Mouse (Mus musculus) liver, embryonic 15.5 days (tissue): ENCODE data around the gene Cops3. TPM values are rescaled to one million over a fixed set of nuclear protein-coding genes. Genes with fewer than 3 reads are reported as not detected.

Experiments
- ATAC-seq: fragments of 200-750 bp; cut with Nextera tagmentation; 2 replicates; pipeline ENCODE4 v1.8.0; 2017; ENCODE audit warnings: moderate number of reproducible peaks, mild to moderate bottlenecking, moderate library complexity; ENCODE audit not compliant: insufficient read depth
- H3K27ac ChIP-seq: fragments of 300-500 bp; sonication (generic); replicated peaks from 2 replicates; pipeline ENCODE4 v1.5.1; 2015; ENCODE audit warnings: mild to moderate bottlenecking, inconsistent platforms
- H3K27me3 ChIP-seq: fragments of 300-500 bp; sonication (generic); 2 replicates; pipeline ENCODE4 v1.6.1; 2015; ENCODE audit warnings: mild to moderate bottlenecking, inconsistent platforms
- H3K36me3 ChIP-seq: fragments of 300-500 bp; sonication (generic); replicated peaks from 2 replicates; pipeline ENCODE4 v1.6.1; 2015; ENCODE audit warnings: moderate library complexity, mild to moderate bottlenecking, inconsistent platforms
- H3K4me1 ChIP-seq: fragments of 300-500 bp; sonication (generic); replicated peaks from 2 replicates; pipeline ENCODE4 v1.6.1; 2015; ENCODE audit warnings: inconsistent platforms
- H3K4me2 ChIP-seq: fragments of 300-500 bp; sonication (generic); 2 replicates; pipeline ENCODE4 v1.6.1; 2015; ENCODE audit warnings: moderate library complexity, mild to moderate bottlenecking, inconsistent platforms
- H3K4me3 ChIP-seq: fragments of 300-500 bp; sonication (generic); replicated peaks from 2 replicates; pipeline ENCODE4 v1.5.1; 2015; ENCODE audit warnings: mild to moderate bottlenecking, inconsistent platforms
- H3K9ac ChIP-seq: fragments of 300-500 bp; sonication (generic); 2 replicates; pipeline ENCODE4 v1.6.1; 2015; ENCODE audit warnings: moderate library complexity, mild to moderate bottlenecking, inconsistent platforms
- H3K9me3 ChIP-seq: fragments of 300-500 bp; sonication (generic); replicated peaks from 2 replicates; pipeline ENCODE4 v1.6.1; 2016; ENCODE audit warnings: inconsistent platforms
- WGBS: fragments of 180-500 bp; shearing (Covaris S2); methylation state at CpG from one replicate; pipeline ENCODE4 v1.1.7; 2015; ENCODE audit warnings: mixed read lengths; ENCODE audit not compliant: insufficient replicate concordance; 5-methylcytosine and 5-hydroxymethylcytosine counted together
- polyA plus RNA-seq: library from polyadenylated mRNA; unstranded; fragments of >200 nt; fragmentation: Nextera tagmentation; extraction: Ambion mirVana; gene quantifications from 2 replicates; pipeline ENCODE4 v1.2.1, GENCODE M21; 2015

Cops3 gene
- polyA plus RNA-seq: 86.6 and 89.6 TPM in 2 replicates

DNA sequence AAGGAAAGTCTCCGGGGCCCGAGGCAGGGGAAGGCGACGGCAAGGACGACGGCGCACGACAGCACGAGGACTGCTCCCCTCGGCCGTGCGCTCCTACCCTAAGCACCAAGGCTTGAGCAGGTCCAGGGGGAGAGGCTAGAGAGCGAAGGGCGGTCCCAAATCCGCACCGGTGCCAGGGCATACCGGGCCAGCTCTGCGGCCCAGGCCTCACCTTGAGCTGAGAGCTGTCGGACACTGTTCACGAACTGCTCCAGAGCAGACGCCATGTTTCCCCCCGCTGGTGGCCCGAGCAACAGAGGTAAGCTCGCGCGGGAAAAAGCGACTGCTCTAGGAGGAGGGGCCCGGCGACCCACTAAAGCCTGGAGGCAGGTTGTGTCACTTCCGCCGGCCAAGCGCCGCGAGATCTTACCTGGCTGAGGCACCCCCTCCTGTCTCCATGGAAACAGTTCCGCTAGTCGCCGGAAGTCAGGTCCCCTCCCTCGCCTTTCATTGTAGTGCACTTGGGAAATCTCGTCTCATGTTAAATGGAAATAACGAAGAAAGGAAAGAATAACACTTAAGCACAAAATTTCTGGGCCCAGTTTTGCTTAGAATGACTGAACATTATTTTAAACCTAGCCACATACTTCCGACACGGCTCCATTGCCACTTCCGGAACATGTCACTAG is at the start of gene Cops3:
Gene Cops3 (minus strand): TSS at position 380 of the 668 bp plus-strand sequence.
- H3K4me1 ChIP-seq: peaks cover 31% of the 10 kb centered on the region
- peak within 1 kb of the TSS; percentile 95 for H3K4me3 ChIP-seq
- under 1% methylated on average over 43 of the region's 43 CpGs for WGBS
- peak within 1 kb of the TSS; percentile 90 for H3K9ac ChIP-seq
- peak within 1 kb of the TSS; percentile 93 for H3K27ac ChIP-seq
- H3K4me2 ChIP-seq: peak within 1 kb of the TSS; percentile 67
- ATAC-seq: peak; percentile 92
- H3K36me3 ChIP-seq: peaks cover 21% of the 10 kb centered on the region
- no peaks in the 10 kb centered on the region for H3K9me3 ChIP-seq
- H3K27me3 ChIP-seq: no peaks in the 10 kb centered on the region

DNA sequence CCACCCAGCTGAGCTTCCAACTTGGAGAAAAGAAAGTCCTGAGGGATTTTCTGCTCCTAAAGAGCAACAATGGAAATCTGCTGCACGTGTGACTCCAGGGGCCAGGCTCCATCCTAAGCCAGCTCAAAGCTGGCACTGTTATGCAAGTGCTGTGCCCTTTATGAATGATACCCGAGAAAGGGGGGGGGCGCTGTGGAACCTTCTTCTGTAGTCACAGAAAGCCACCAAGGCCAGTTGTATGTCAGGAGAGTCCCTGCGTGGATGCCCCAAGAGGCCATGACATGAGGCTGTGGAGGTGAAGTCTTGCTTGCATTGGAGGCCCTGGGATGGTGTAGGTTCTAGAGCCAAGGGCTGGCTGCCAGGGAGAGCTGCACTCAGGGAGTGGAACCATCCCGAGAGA is 48.5 kb upstream of the Cops3 start:
- peaks cover 19% of the 10 kb centered on the region for H3K4me1 ChIP-seq
- H3K27me3 ChIP-seq: peaks cover 4% of the 10 kb centered on the region; the same call in 1 of the 2 replicates
- ATAC-seq: no peak
- H3K4me2 ChIP-seq: no peak overlapping the region
- H3K36me3 ChIP-seq: no peaks in the 10 kb centered on the region
- WGBS: 70% methylated on average over 5 of the region's 5 CpGs
- no peaks in the 10 kb centered on the region for H3K9me3 ChIP-seq
- no peak overlapping the region for H3K27ac ChIP-seq
- H3K4me3 ChIP-seq: no peak overlapping the region
- H3K9ac ChIP-seq: no peak overlapping the region

DNA sequence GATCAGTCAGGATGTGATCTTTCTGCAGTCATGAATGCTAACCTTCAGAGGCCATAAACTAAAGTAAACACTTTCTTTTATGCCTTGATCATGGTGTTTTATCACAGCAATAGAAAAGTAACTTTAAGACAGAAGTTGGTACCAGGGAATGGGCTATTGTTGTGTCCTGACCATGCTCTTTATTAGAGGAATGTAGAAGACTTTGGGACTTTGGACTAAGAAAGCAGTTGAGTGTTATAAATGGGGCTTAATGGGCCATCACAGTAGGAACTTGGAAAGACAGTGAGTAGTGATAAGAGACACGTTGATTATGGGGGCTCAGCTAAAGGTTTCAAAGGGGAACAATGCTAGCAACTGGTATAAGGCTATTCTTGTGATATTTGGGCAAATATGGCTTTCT is 47.3 kb upstream of the Cops3 start:
- H3K4me1 ChIP-seq: peaks cover 19% of the 10 kb centered on the region
- H3K9ac ChIP-seq: no peak overlapping the region
- no peak for ATAC-seq
- H3K4me2 ChIP-seq: no peak overlapping the region
- H3K4me3 ChIP-seq: no peak overlapping the region
- 36% methylated on average over 1 of the region's 1 CpGs for WGBS
- no peaks in the 10 kb centered on the region for H3K9me3 ChIP-seq
- H3K27ac ChIP-seq: no peak overlapping the region
- peaks cover 4% of the 10 kb centered on the region; the same call in 1 of the 2 replicates for H3K27me3 ChIP-seq
- no peaks in the 10 kb centered on the region for H3K36me3 ChIP-seq

GRCm38 (mm10) chr11:59885217-59885986 is 45.8 kb upstream of the Cops3 start:
- peaks cover 4% of the 10 kb centered on the region; the same call in 1 of the 2 replicates for H3K27me3 ChIP-seq
- no peak overlapping the region for H3K4me3 ChIP-seq
- H3K4me2 ChIP-seq: peak overlapping the region; percentile 30; the same call in 1 of the 2 replicates
- H3K4me1 ChIP-seq: peaks cover 19% of the 10 kb centered on the region
- ATAC-seq: peak; percentile 49
- WGBS: 19% methylated on average over 17 of the region's 17 CpGs
- H3K27ac ChIP-seq: peak overlapping the region; percentile 48
- no peaks in the 10 kb centered on the region for H3K36me3 ChIP-seq
- H3K9me3 ChIP-seq: no peaks in the 10 kb centered on the region
- H3K9ac ChIP-seq: no peak overlapping the region

DNA sequence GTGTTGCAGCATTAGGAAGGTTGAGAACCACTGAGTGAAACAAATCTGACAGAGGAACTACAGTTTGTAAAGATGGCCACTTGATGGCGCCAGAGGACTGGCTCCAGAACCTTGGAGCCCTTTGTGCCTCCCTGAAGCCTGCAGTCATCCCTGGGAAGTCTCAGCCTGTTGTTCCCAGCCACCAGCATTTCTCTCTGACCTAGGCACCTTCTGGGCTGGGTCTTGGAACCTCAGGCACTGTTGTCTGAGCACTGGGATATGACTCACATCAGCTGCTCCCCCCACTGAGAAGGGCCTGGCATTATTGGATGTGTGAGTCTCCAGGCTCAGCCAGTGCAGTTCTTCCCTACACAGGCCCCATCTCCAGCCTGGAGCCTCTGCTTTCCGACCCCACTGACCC is 40.4 kb upstream of the Cops3 start:
- Histone ChIP-seq H3K4me3 (no peak overlapping the region), H3K9me3 (no peaks in the 10 kb centered on the region), H3K27ac (no peak overlapping the region), H3K27me3 (no peaks in the 10 kb centered on the region), H3K4me2 (no peak overlapping the region), H3K36me3 (peaks cover 7% of the 10 kb centered on the region), H3K4me1 (peaks cover 2% of the 10 kb centered on the region), H3K9ac (no peak overlapping the region)
- 11% methylated on average over 2 of the region's 2 CpGs for WGBS
- ATAC-seq: peak; percentile 22; the same call in 1 of the 2 replicates

DNA sequence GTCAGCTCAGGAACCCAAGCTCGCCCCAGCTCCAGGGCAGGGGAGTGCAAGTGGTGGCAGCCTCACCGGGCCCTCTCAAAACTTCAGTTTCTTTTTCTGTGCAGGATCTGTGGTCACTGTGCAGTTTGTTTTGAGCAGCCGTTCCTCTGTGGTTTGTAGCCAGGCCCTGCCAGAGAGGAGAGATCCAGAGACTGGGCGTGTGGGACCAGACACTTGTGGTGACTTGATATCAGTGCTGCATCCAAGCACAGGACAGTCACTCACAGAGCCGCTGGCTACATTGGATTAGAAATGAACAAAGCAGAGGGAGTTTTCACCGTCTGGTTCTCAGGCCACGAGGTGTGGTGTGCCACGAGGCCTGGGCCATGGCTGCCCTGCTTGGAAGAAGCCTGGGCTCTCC is 32.5 kb upstream of the Cops3 start:
- no peak overlapping the region for H3K4me3 ChIP-seq
- H3K9ac ChIP-seq: no peak overlapping the region
- 33% methylated on average over 8 of the region's 8 CpGs for WGBS
- H3K9me3 ChIP-seq: no peaks in the 10 kb centered on the region
- H3K27me3 ChIP-seq: no peaks in the 10 kb centered on the region
- no peak for ATAC-seq
- no peaks in the 10 kb centered on the region for H3K4me1 ChIP-seq
- no peak overlapping the region for H3K4me2 ChIP-seq
- H3K27ac ChIP-seq: no peak overlapping the region
- peaks cover 10% of the 10 kb centered on the region for H3K36me3 ChIP-seq

GRCm38 (mm10) chr11:59864316-59864715 is 24.7 kb upstream of the Cops3 start:
- no peak for ATAC-seq
- 0 out of 2 replicates have a peak, but pooled peaks cover 3% of the 10 kb centered on the region for H3K36me3 ChIP-seq
- H3K9me3 ChIP-seq: no peaks in the 10 kb centered on the region
- no peak overlapping the region for H3K27ac ChIP-seq
- H3K4me1 ChIP-seq: no peaks in the 10 kb centered on the region
- 54% methylated on average over 6 of the region's 6 CpGs for whole genome bisulfite sequencing
- no peak overlapping the region for H3K4me3 ChIP-seq
- no peaks in the 10 kb centered on the region for H3K27me3 ChIP-seq
- no peak overlapping the region for H3K9ac ChIP-seq
- no peak overlapping the region for H3K4me2 ChIP-seq

DNA sequence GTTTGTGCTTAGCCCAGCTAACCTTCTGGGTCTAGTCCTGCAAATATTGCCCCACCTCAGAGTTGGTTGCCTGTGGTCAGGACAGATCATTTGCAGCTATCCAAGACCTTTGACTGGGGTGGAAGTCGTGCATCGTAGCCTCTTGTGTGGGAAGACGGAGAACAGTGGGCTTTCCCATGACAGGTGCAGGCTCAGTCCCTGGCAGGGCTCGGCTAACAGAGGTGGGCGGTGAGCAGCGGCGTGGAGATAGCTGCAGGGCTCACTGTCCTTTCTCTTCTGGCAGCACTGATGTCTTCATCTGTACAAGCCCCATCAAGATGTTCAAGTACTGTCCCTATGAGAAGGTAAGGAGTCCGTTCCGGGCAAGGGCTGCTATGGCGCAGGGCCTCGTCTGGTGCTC is 20.8 kb upstream of the Cops3 start:
- Histone ChIP-seq H3K4me3 (no peak overlapping the region), H3K4me1 (no peaks in the 10 kb centered on the region), H3K9ac (no peak overlapping the region), H3K4me2 (no peak overlapping the region), H3K27me3 (no peaks in the 10 kb centered on the region), H3K36me3 (no peaks in the 10 kb centered on the region), H3K27ac (no peak overlapping the region), H3K9me3 (no peaks in the 10 kb centered on the region)
- ATAC-seq: no peak
- 80% methylated on average over 11 of the region's 11 CpGs for WGBS

GRCm38 (mm10) chr11:59852865-59853264 is 13.2 kb upstream of the Cops3 start:
- Histone ChIP-seq H3K27ac (no peak overlapping the region), H3K9me3 (no peaks in the 10 kb centered on the region), H3K9ac (no peak overlapping the region), H3K4me3 (no peak overlapping the region), H3K4me1 (peaks cover 23% of the 10 kb centered on the region), H3K27me3 (no peaks in the 10 kb centered on the region), H3K4me2 (no peak overlapping the region), H3K36me3 (no peaks in the 10 kb centered on the region)
- 52% methylated on average over 3 of the region's 3 CpGs for WGBS
- no peak for ATAC-seq

DNA sequence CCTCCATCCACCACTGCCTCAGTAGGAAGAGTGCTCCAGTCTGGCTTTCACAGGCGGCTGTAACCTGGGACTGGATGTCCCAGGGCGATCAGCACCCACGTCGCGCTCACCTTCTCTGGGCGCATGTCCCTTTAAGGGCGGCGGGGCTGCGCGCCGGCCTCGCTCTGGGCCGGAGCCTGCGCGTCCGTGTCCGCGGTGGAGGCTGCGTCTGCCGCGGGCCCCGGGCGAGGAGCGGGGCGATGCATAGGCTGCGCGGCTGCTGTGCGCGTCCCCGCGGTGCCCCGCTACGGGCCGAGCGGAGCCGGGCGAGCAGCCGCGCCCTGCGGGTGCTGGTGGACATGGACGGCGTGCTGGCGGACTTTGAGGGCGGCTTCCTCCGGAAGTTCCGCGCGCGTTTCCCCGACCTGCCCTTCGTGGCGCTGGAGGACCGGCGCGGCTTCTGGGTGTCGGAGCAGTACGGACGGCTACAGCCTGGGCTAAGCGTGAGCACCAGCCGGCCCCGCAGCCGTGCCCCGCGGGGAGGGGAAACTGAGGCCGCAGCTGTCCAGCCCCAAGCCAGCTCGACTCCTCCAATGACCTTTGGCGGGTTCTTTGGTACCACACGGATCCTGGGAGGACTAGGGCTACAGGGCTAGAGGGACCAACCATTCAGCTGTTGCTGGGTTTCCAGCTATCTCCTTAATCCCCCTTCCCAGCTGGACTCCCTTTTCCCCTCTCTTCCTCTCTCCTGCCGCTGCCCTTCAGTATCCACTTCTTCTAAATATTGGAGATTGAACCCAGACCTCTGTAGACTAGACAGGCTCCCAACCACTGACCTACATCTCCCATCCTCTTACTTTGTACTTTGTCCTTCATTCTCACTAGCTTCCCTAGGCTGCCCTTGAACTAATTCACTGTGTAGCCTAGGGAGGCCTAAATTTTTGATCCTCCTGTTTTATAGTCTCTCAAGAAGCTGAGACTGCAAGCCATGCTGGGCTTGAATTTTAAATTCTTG is 8.6 kb upstream of the Cops3 start:
- H3K9me3 ChIP-seq: no peaks in the 10 kb centered on the region
- H3K4me2 ChIP-seq: peak overlapping the region; percentile 86
- ATAC-seq: peak; percentile 77
- peak overlapping the region; percentile 75 for H3K4me3 ChIP-seq
- peak overlapping the region; percentile 72 for H3K9ac ChIP-seq
- H3K27me3 ChIP-seq: no peaks in the 10 kb centered on the region
- peaks cover 35% of the 10 kb centered on the region for H3K4me1 ChIP-seq
- peak overlapping the region; percentile 77 for H3K27ac ChIP-seq
- 0 out of 2 replicates have a peak, but pooled peaks cover 6% of the 10 kb centered on the region for H3K36me3 ChIP-seq
- WGBS: under 1% methylated on average over 69 of the region's 69 CpGs
